Mouse (Mus musculus) liver, embryonic 14.5 days (tissue): ENCODE measurements around the gene Rasa2.

Experiments used
- CTCF ChIP-seq: IDR thresholded peaks from 2 replicates; pipeline ENCODE4 v1.5.1; 2016; ENCODE audit warnings: antibody characterized with exemption, low read depth, control low read depth
- EP300 ChIP-seq: IDR thresholded peaks from 2 replicates; pipeline ENCODE4 v1.6.1; 2016; ENCODE audit warnings: antibody characterized with exemption, low read depth

GRCm38 (mm10) chr9:96583076-96583475, 48.3 kb downstream of the Rasa2 start:
- TF ChIP-seq CTCF: no peak
- TF ChIP-seq EP300: no peak
